Mouse (Mus musculus) small intestine, adult 2 months (tissue): ENCODE measurements at regions not wholly inside any gene's neighbourhood (a gene's known extent, or its start where the extent isn't known, plus 50 kb on each side); places are given as distances from the start of the nearest gene placed in this dataset.

Experiments
- H3K27ac ChIP-seq: fragments of 200-500 bp; 2 replicates; pipeline ENCODE4 v1.5.1; 2012; ENCODE audit warnings: low read depth, low read length, control low read depth, inconsistent platforms; ENCODE audit not compliant: insufficient read depth
- H3K27me3 ChIP-seq: fragments of 200-500 bp; 2 replicates; pipeline ENCODE4 v1.6.1; 2012; ENCODE audit warnings: mild to moderate bottlenecking, moderate library complexity, low read length, inconsistent platforms; ENCODE audit not compliant: control insufficient read depth, insufficient read depth
- H3K36me3 ChIP-seq: fragments of 200-500 bp; 2 replicates; pipeline ENCODE4 v1.6.1; 2012; ENCODE audit warnings: mild to moderate bottlenecking, low read length, control low read depth, inconsistent platforms; ENCODE audit not compliant: control insufficient read depth, insufficient read depth
- H3K4me1 ChIP-seq: fragments of 200-500 bp; 2 replicates; pipeline ENCODE4 v1.6.1; 2012; ENCODE audit warnings: low read length, inconsistent platforms, mixed read lengths; ENCODE audit not compliant: control insufficient read depth, insufficient read depth, insufficient read length
- H3K4me3 ChIP-seq: fragments of 200-500 bp; 2 replicates; pipeline ENCODE4 v1.5.1; 2012; ENCODE audit warnings: low read depth, mild to moderate bottlenecking, control low read depth, inconsistent platforms, low read length, moderate library complexity
- CTCF ChIP-seq: fragments of 200-500 bp; IDR thresholded peaks from 2 replicates; pipeline ENCODE4 v1.5.1; 2012; ENCODE audit warnings: low read depth, mild to moderate bottlenecking, control low read depth, inconsistent platforms, low read length, moderate library complexity, mixed read lengths; ENCODE audit not compliant: insufficient replicate concordance, insufficient read length; ENCODE audit errors: extremely low read depth
- POLR2A ChIP-seq: fragments of 200-500 bp; IDR thresholded peaks from 2 replicates; pipeline ENCODE4 v1.6.1; 2012; ENCODE audit warnings: low read depth, mild to moderate bottlenecking, control low read depth, inconsistent platforms, low read length, moderate library complexity
- WGBS: fragments of 180-500 bp; shearing (Covaris S2); methylation state at CpG from one replicate; pipeline ENCODE4 v1.1.7; 2018; 5-methylcytosine and 5-hydroxymethylcytosine counted together

GRCm38 (mm10) chr11:117036977-117037376 is 78.0 kb upstream of the Sec14l1 start:
- Histone ChIP-seq H3K27ac (no peak overlapping the region), H3K4me3 (no peak overlapping the region), H3K36me3 (no peaks in the 10 kb centered on the region), H3K27me3 (peaks cover 6% of the 10 kb centered on the region; the same call in 1 of the 2 replicates), H3K4me1 (no peaks in the 10 kb centered on the region)
- 72% methylated on average over 7 of the region's 7 CpGs for whole genome bisulfite sequencing
- TF ChIP-seq CTCF (no peak), POLR2A (no peak)

- H3K27me3 ChIP-seq: peaks cover 6% of the 10 kb centered on the region; the same call in 1 of the 2 replicates
- no peak for TF ChIP-seq POLR2A
- TF ChIP-seq CTCF: peak; percentile 3; the same call in 1 of the 2 replicates
- no peaks in the 10 kb centered on the region for H3K4me1 ChIP-seq
- H3K27ac ChIP-seq: no peak overlapping the region
- no peaks in the 10 kb centered on the region for H3K36me3 ChIP-seq
- H3K4me3 ChIP-seq: no peak overlapping the region
- 32% methylated on average over 20 of the region's 20 CpGs for WGBS
Measured at GRCm38 (mm10) chr11:117038282-117039106, 76.5 kb upstream of the Sec14l1 start.

- Histone ChIP-seq H3K36me3 (no peaks in the 10 kb centered on the region), H3K4me3 (no peak overlapping the region), H3K27me3 (peaks cover 6% of the 10 kb centered on the region; the same call in 1 of the 2 replicates), H3K27ac (no peak overlapping the region), H3K4me1 (no peaks in the 10 kb centered on the region)
- WGBS: 27% methylated on average over 4 of the region's 4 CpGs
- TF ChIP-seq CTCF: no peak
- no peak for TF ChIP-seq POLR2A
Measured at GRCm38 (mm10) chr11:117040829-117041228, 74.1 kb upstream of the Sec14l1 start.

GRCm38 (mm10) chr11:117042336-117042735 is 72.6 kb upstream of the Sec14l1 start:
- H3K4me3 ChIP-seq: no peak overlapping the region
- H3K27ac ChIP-seq: no peak overlapping the region
- TF ChIP-seq CTCF: no peak
- no peaks in the 10 kb centered on the region for H3K4me1 ChIP-seq
- H3K27me3 ChIP-seq: peaks cover 4% of the 10 kb centered on the region; the same call in 1 of the 2 replicates
- no peaks in the 10 kb centered on the region for H3K36me3 ChIP-seq
- 72% methylated on average over 5 of the region's 5 CpGs for WGBS

- no peak overlapping the region for H3K27ac ChIP-seq
- 6% methylated on average over 8 of the region's 8 CpGs for WGBS
- no peaks in the 10 kb centered on the region for H3K36me3 ChIP-seq
- TF ChIP-seq CTCF: peak; percentile 67; the same call in 1 of the 2 replicates
- no peak for TF ChIP-seq POLR2A
- no peaks in the 10 kb centered on the region for H3K4me1 ChIP-seq
- H3K27me3 ChIP-seq: peaks cover 4% of the 10 kb centered on the region; the same call in 1 of the 2 replicates
- no peak overlapping the region for H3K4me3 ChIP-seq
Measured at GRCm38 (mm10) chr11:117043524-117043923, 71.4 kb upstream of the Sec14l1 start.

- no peak overlapping the region for H3K4me3 ChIP-seq
- TF ChIP-seq CTCF (no peak), POLR2A (no peak)
- H3K27me3 ChIP-seq: peaks cover 4% of the 10 kb centered on the region; the same call in 1 of the 2 replicates
- no peaks in the 10 kb centered on the region for H3K36me3 ChIP-seq
- WGBS: 53% methylated on average over 1 of the region's 1 CpGs
- no peaks in the 10 kb centered on the region for H3K4me1 ChIP-seq
- H3K27ac ChIP-seq: no peak overlapping the region
Measured at GRCm38 (mm10) chr11:117044731-117045130, 70.2 kb upstream of the Sec14l1 start.

GRCm38 (mm10) chr11:117046636-117047035 is 68.3 kb upstream of the Sec14l1 start:
- 74% methylated on average over 5 of the region's 5 CpGs for WGBS
- Histone ChIP-seq H3K27me3 (no peaks in the 10 kb centered on the region), H3K36me3 (no peaks in the 10 kb centered on the region), H3K4me1 (no peaks in the 10 kb centered on the region), H3K4me3 (no peak overlapping the region), H3K27ac (no peak overlapping the region)
- TF ChIP-seq POLR2A: no peak
- TF ChIP-seq CTCF: no peak
